Mouse (Mus musculus): ENCODE measurements around the gene Itga9. TPM values are rescaled to one million over a fixed set of nuclear protein-coding genes. Genes with fewer than 3 reads are reported as not detected.

Itga9 gene
- polyA plus RNA-seq, 1 experiment, result not detected

DNA sequence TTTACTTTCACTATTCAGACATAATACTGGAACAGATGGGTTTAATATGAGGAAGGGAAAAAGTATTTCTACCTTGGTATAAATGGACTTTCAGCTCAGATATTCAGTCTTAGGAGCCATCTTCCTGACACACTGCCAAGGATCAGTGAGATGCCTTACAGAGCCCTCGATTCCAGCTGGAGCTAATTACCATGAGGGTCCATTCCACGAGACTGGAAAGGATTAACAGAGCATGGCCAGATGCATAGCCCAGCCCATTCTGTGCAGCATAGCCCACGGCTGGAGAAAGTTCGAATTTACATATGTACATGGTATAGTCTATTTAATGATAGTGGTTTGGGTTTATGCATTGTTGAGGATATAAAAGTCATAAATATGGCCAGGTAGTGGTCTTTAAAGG, 188.8 kb downstream of the Itga9 start:
- H3ac ChIP-seq (ENCODE audit: control insufficient read depth, insufficient read length, low read depth), result no peak overlapping the region
- H3K4me3 ChIP-seq (ENCODE audit: insufficient read depth, poor library complexity, severe bottlenecking), result no peak overlapping the region
- H3K79me3 ChIP-seq (ENCODE audit: low read depth), result no peaks in the 10 kb centered on the region
- H3K27me3 ChIP-seq (ENCODE audit: control insufficient read depth, insufficient read depth, insufficient read length), result no peaks in the 10 kb centered on the region
- TF ChIP-seq MYOG (IDR thresholded peaks at IDR 0.05; ENCODE audit: control insufficient read depth, extremely low read depth, insufficient read length) (no peak), USF1 (IDR thresholded peaks at IDR 0.05; ENCODE audit: low read depth) (no peak), CTCF (IDR thresholded peaks at IDR 0.05; ENCODE audit: control insufficient read depth, insufficient read depth, insufficient read length) (no peak), MYOD1 (IDR thresholded peaks at IDR 0.05; ENCODE audit: control insufficient read depth, insufficient read length, low read depth) (no peak), CEBPB (IDR thresholded peaks at IDR 0.05; ENCODE audit: low read depth) (no peak), MAX (IDR thresholded peaks at IDR 0.05) (no peak), FOSL1 (IDR thresholded peaks at IDR 0.05; ENCODE audit: insufficient read depth, low read length, poor library complexity, severe bottlenecking) (no peak)
- no peaks in the 10 kb centered on the region for H3K36me3 ChIP-seq (ENCODE audit: control insufficient read depth, insufficient read depth)
- no peaks in the 10 kb centered on the region for H3K79me2 ChIP-seq (ENCODE audit: control insufficient read depth, insufficient read depth)

- Histone ChIP-seq H3K4me3 (ENCODE audit: insufficient read depth, poor library complexity, severe bottlenecking) (no peak overlapping the region), H3K27me3 (ENCODE audit: control insufficient read depth, insufficient read depth, insufficient read length) (no peaks in the 10 kb centered on the region), H3K36me3 (ENCODE audit: control insufficient read depth, insufficient read depth) (no peaks in the 10 kb centered on the region), H3K79me3 (ENCODE audit: low read depth) (no peaks in the 10 kb centered on the region), H3K79me2 (ENCODE audit: control insufficient read depth, insufficient read depth) (no peaks in the 10 kb centered on the region), H3ac (ENCODE audit: control insufficient read depth, insufficient read length, low read depth) (no peak overlapping the region)
- TF ChIP-seq CEBPB (IDR thresholded peaks at IDR 0.05; ENCODE audit: low read depth) (no peak), CTCF (IDR thresholded peaks at IDR 0.05; ENCODE audit: control insufficient read depth, insufficient read depth, insufficient read length) (no peak), MAX (IDR thresholded peaks at IDR 0.05) (no peak), MYOD1 (IDR thresholded peaks at IDR 0.05; ENCODE audit: control insufficient read depth, insufficient read length, low read depth) (no peak), USF1 (IDR thresholded peaks at IDR 0.05; ENCODE audit: low read depth) (no peak), FOSL1 (IDR thresholded peaks at IDR 0.05; ENCODE audit: insufficient read depth, low read length, poor library complexity, severe bottlenecking) (no peak), MYOG (IDR thresholded peaks at IDR 0.05; ENCODE audit: control insufficient read depth, extremely low read depth, insufficient read length) (no peak)
Measured at GRCm38 (mm10) chr9:118799105-118799504, 192.6 kb downstream of the Itga9 start.

GRCm38 (mm10) chr9:118801176-118801909, 194.9 kb downstream of the Itga9 start:
- H3K4me3 ChIP-seq (ENCODE audit: insufficient read depth, poor library complexity, severe bottlenecking), result no peak overlapping the region
- TF ChIP-seq CTCF (IDR thresholded peaks at IDR 0.05; ENCODE audit: control insufficient read depth, insufficient read depth, insufficient read length), result no peak
- no peaks in the 10 kb centered on the region for H3K36me3 ChIP-seq (ENCODE audit: control insufficient read depth, insufficient read depth)
- no peak overlapping the region for H3ac ChIP-seq (ENCODE audit: control insufficient read depth, insufficient read length, low read depth)
- no peaks in the 10 kb centered on the region for H3K27me3 ChIP-seq (ENCODE audit: control insufficient read depth, insufficient read depth, insufficient read length)
- no peaks in the 10 kb centered on the region for H3K79me2 ChIP-seq (ENCODE audit: control insufficient read depth, insufficient read depth)
- no peaks in the 10 kb centered on the region for H3K79me3 ChIP-seq (ENCODE audit: low read depth)

- Histone ChIP-seq H3K4me3 (ENCODE audit: insufficient read depth, poor library complexity, severe bottlenecking) (no peak overlapping the region), H3K27me3 (ENCODE audit: control insufficient read depth, insufficient read depth, insufficient read length) (no peaks in the 10 kb centered on the region), H3K36me3 (ENCODE audit: control insufficient read depth, insufficient read depth) (no peaks in the 10 kb centered on the region), H3K79me3 (ENCODE audit: low read depth) (no peaks in the 10 kb centered on the region), H3ac (ENCODE audit: control insufficient read depth, insufficient read length, low read depth) (no peak overlapping the region), H3K79me2 (ENCODE audit: control insufficient read depth, insufficient read depth) (no peaks in the 10 kb centered on the region)
- no peak for TF ChIP-seq FOSL1 (IDR thresholded peaks at IDR 0.05; ENCODE audit: insufficient read depth, low read length, poor library complexity, severe bottlenecking)
- no peak for TF ChIP-seq USF1 (IDR thresholded peaks at IDR 0.05; ENCODE audit: low read depth)
- TF ChIP-seq CEBPB (IDR thresholded peaks at IDR 0.05; ENCODE audit: low read depth), result no peak
- no peak for TF ChIP-seq MYOG (IDR thresholded peaks at IDR 0.05; ENCODE audit: control insufficient read depth, extremely low read depth, insufficient read length)
Measured at GRCm38 (mm10) chr9:118801910-118802287, 195.4 kb downstream of the Itga9 start.

DNA sequence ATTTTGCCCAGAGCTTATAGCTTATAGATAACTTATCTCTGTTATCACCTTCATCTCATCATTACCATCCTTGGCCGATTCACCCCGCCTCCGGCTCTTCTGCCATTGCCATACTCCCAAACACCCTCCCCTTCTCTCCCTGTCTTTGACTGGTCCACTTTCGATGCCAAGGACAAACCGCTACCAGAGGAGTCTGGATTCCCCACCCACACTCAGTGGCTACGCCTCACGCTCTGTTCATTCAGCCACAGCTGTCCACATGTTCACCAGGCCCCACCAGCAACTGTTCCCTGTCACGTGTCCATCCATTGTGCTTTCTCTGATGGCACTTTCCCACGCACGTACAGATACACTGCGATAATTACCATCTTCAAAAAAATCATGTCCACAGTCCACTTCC, 195.9 kb downstream of the Itga9 start:
- Histone ChIP-seq H3K79me3 (ENCODE audit: low read depth) (no peaks in the 10 kb centered on the region), H3K79me2 (ENCODE audit: control insufficient read depth, insufficient read depth) (no peaks in the 10 kb centered on the region), H3ac (ENCODE audit: control insufficient read depth, insufficient read length, low read depth) (no peak overlapping the region), H3K36me3 (ENCODE audit: control insufficient read depth, insufficient read depth) (no peaks in the 10 kb centered on the region), H3K4me3 (ENCODE audit: insufficient read depth, poor library complexity, severe bottlenecking) (no peak overlapping the region), H3K27me3 (ENCODE audit: control insufficient read depth, insufficient read depth, insufficient read length) (no peaks in the 10 kb centered on the region)
- no peak for TF ChIP-seq MYOG (IDR thresholded peaks at IDR 0.05; ENCODE audit: control insufficient read depth, extremely low read depth, insufficient read length)
- TF ChIP-seq CTCF (IDR thresholded peaks at IDR 0.05; ENCODE audit: control insufficient read depth, insufficient read depth, insufficient read length), result no peak
- TF ChIP-seq CEBPB (IDR thresholded peaks at IDR 0.05; ENCODE audit: low read depth), result no peak
- TF ChIP-seq USF1 (IDR thresholded peaks at IDR 0.05; ENCODE audit: low read depth), result no peak
- no peak for TF ChIP-seq MYOD1 (IDR thresholded peaks at IDR 0.05; ENCODE audit: control insufficient read depth, insufficient read length, low read depth)
- TF ChIP-seq FOSL1 (IDR thresholded peaks at IDR 0.05; ENCODE audit: insufficient read depth, low read length, poor library complexity, severe bottlenecking), result no peak
- TF ChIP-seq MAX (IDR thresholded peaks at IDR 0.05), result no peak

DNA sequence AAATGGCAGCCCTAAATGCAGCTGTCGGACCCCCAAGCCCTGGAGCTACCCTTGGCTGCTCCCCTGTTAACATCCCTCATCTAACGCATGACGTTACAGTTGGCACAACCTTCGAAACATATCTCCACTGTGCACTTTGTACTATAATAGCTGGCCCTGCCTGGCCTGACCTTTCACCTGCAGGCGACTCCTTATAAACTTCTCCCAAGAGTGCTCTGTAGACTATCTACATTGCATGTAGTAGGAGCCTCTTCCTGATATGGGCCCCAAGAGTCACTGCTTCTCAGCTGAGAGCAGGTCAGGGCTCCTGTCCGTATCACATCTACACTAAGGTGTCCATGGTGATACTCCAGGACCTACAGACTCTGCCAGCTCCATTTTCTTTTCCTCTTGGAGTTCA, 199.2 kb downstream of the Itga9 start:
- Histone ChIP-seq H3ac (ENCODE audit: control insufficient read depth, insufficient read length, low read depth) (no peak overlapping the region), H3K27me3 (ENCODE audit: control insufficient read depth, insufficient read depth, insufficient read length) (no peaks in the 10 kb centered on the region), H3K79me3 (ENCODE audit: low read depth) (no peaks in the 10 kb centered on the region), H3K4me3 (ENCODE audit: insufficient read depth, poor library complexity, severe bottlenecking) (no peak overlapping the region), H3K36me3 (ENCODE audit: control insufficient read depth, insufficient read depth) (no peaks in the 10 kb centered on the region), H3K79me2 (ENCODE audit: control insufficient read depth, insufficient read depth) (no peaks in the 10 kb centered on the region)
- TF ChIP-seq MYOD1 (IDR thresholded peaks at IDR 0.05; ENCODE audit: control insufficient read depth, insufficient read length, low read depth) (no peak), FOSL1 (IDR thresholded peaks at IDR 0.05; ENCODE audit: insufficient read depth, low read length, poor library complexity, severe bottlenecking) (no peak), MYOG (IDR thresholded peaks at IDR 0.05; ENCODE audit: control insufficient read depth, extremely low read depth, insufficient read length) (no peak), USF1 (IDR thresholded peaks at IDR 0.05; ENCODE audit: low read depth) (no peak), CTCF (IDR thresholded peaks at IDR 0.05; ENCODE audit: control insufficient read depth, insufficient read depth, insufficient read length) (no peak), CEBPB (IDR thresholded peaks at IDR 0.05; ENCODE audit: low read depth) (no peak), MAX (IDR thresholded peaks at IDR 0.05) (no peak)
